Mouse (Mus musculus) spleen, adult 2 months (tissue): Measurements from ENCODE around the gene Cox20. TPM values are rescaled to one million over a fixed set of nuclear protein-coding genes. Genes with fewer than 3 reads are reported as not detected.

Experiments
- DNase-seq, 2 experiments: peaks; one replicate each; pipeline versions ENCODE4 v3.0.0 to v3.0.0-alpha.2; 2012 to 2021; ENCODE audit warnings: low spot score in 2 of 2, low read depth in 1 of 2
- H3K27ac ChIP-seq: fragments of 200-500 bp; 2 replicates; pipeline ENCODE4 v1.5.1; 2012; ENCODE audit warnings: low read length, inconsistent platforms; ENCODE audit not compliant: insufficient read depth
- H3K27me3 ChIP-seq: fragments of 200-500 bp; 2 replicates; pipeline ENCODE4 v1.6.1; 2012; ENCODE audit warnings: mild to moderate bottlenecking, moderate library complexity, low read length, inconsistent platforms; ENCODE audit not compliant: control insufficient read depth, insufficient read depth
- H3K36me3 ChIP-seq: fragments of 200-500 bp; 2 replicates; pipeline ENCODE4 v1.6.1; 2012; ENCODE audit warnings: mild to moderate bottlenecking, low read length, inconsistent platforms; ENCODE audit not compliant: control insufficient read depth, insufficient read depth
- H3K4me1 ChIP-seq: fragments of 200-500 bp; 2 replicates; pipeline ENCODE4 v1.6.1; 2011; ENCODE audit warnings: inconsistent platforms; ENCODE audit not compliant: control insufficient read depth, insufficient read depth, insufficient read length
- H3K4me3 ChIP-seq: fragments of 200-500 bp; 2 replicates; pipeline ENCODE4 v1.5.1; 2011; ENCODE audit warnings: mild to moderate bottlenecking, inconsistent platforms; ENCODE audit not compliant: insufficient read depth, insufficient read length; ENCODE audit errors: extremely low read depth
- CTCF ChIP-seq: fragments of 200-500 bp; IDR thresholded peaks from 2 replicates; pipeline ENCODE4 v1.5.1; 2011; ENCODE audit warnings: mild to moderate bottlenecking, inconsistent platforms; ENCODE audit not compliant: insufficient read depth, insufficient read length, insufficient replicate concordance; ENCODE audit errors: extremely low read depth
- POLR2A ChIP-seq: fragments of 200-500 bp; IDR thresholded peaks from 2 replicates; pipeline ENCODE4 v1.6.1; 2011; ENCODE audit warnings: low read depth, low read length, inconsistent platforms
- WGBS: fragments of 180-500 bp; shearing (Covaris S2); methylation state at CpG from one replicate; pipeline ENCODE4 v1.1.7; 2018; 5-methylcytosine and 5-hydroxymethylcytosine counted together
- polyA plus RNA-seq: library from polyadenylated mRNA; depleted of rRNA; stranded (reverse); fragments of >200 nt; gene quantifications from 2 replicates; pipeline ENCODE4 v1.2.3, GENCODE M21; 2012

The Cox20 gene
- polyA plus RNA-seq, 1 experiment: 4.2 TPM

GRCm38 (mm10) chr1:178329017-178329416 is 10.1 kb downstream of the Cox20 start:
- WGBS: 12% methylated on average over 5 of the region's 5 CpGs
- Histone ChIP-seq H3K4me3 (no peak overlapping the region), H3K27me3 (no peaks in the 10 kb centered on the region), H3K36me3 (peaks cover 45% of the 10 kb centered on the region), H3K27ac (no peak overlapping the region), H3K4me1 (0 out of 2 replicates have a peak, but pooled peaks cover 2% of the 10 kb centered on the region)
- no peak for TF ChIP-seq POLR2A
- no peak for TF ChIP-seq CTCF
- DNase-seq: no peak

GRCm38 (mm10) chr1:178329946-178330345 is 11.0 kb downstream of the Cox20 start:
- DNase-seq: no peak
- Histone ChIP-seq H3K27ac (no peak overlapping the region), H3K4me1 (peaks cover 2% of the 10 kb centered on the region; the same call in 1 of the 2 replicates), H3K4me3 (no peak overlapping the region; the same call in 1 of the 2 replicates), H3K27me3 (no peaks in the 10 kb centered on the region), H3K36me3 (peaks cover 47% of the 10 kb centered on the region)
- TF ChIP-seq CTCF: no peak
- no peak for TF ChIP-seq POLR2A
- 81% methylated on average over 6 of the region's 6 CpGs for WGBS

- Histone ChIP-seq H3K4me1 (peaks cover 4% of the 10 kb centered on the region; the same call in 1 of the 2 replicates), H3K36me3 (peaks cover 30% of the 10 kb centered on the region), H3K27ac (peak overlapping the region; percentile 55), H3K4me3 (peak overlapping the region; percentile 99), H3K27me3 (no peaks in the 10 kb centered on the region)
- peak in 1 of 2 experiments; percentile 36 for DNase-seq
- WGBS: under 1% methylated on average over 16 of the region's 16 CpGs
- TF ChIP-seq POLR2A: no peak
- TF ChIP-seq CTCF: no peak
Measured at GRCm38 (mm10) chr1:178335860-178336261, 16.9 kb downstream of the Cox20 start.

- Histone ChIP-seq H3K27me3 (no peaks in the 10 kb centered on the region), H3K36me3 (peaks cover 26% of the 10 kb centered on the region), H3K4me3 (peak overlapping the region; percentile 99), H3K4me1 (peaks cover 4% of the 10 kb centered on the region; the same call in 1 of the 2 replicates), H3K27ac (peak overlapping the region; percentile 100)
- WGBS: 1% methylated on average over 50 of the region's 53 CpGs
- no peak for TF ChIP-seq CTCF
- TF ChIP-seq POLR2A: no peak; the same call in 1 of the 2 replicates
- peak; percentile 79 to 95 for DNase-seq
Measured at GRCm38 (mm10) chr1:178336289-178336775, 17.4 kb downstream of the Cox20 start.

GRCm38 (mm10) chr1:178336777-178337481 is 18.0 kb downstream of the Cox20 start:
- Histone ChIP-seq H3K36me3 (peaks cover 22% of the 10 kb centered on the region), H3K27ac (peak overlapping the region; percentile 100), H3K4me1 (peaks cover 4% of the 10 kb centered on the region; the same call in 1 of the 2 replicates), H3K27me3 (no peaks in the 10 kb centered on the region), H3K4me3 (peak overlapping the region; percentile 99)
- peak; percentile 36 to 48 for DNase-seq
- no peak for TF ChIP-seq POLR2A
- TF ChIP-seq CTCF: no peak
- under 1% methylated on average over 89 of the region's 89 CpGs for WGBS

GRCm38 (mm10) chr1:178337551-178338317 is 18.8 kb downstream of the Cox20 start, which contains the start of gene Hnrnpu:
Gene Hnrnpu (minus strand): TSS chr1:178337797.
- H3K4me1 ChIP-seq: peaks cover 3% of the 10 kb centered on the region; the same call in 1 of the 2 replicates
- peak within 1 kb of the TSS; percentile 100 for H3K27ac ChIP-seq
- TF ChIP-seq POLR2A (peak; percentile 90), CTCF (no peak)
- H3K27me3 ChIP-seq: no peaks in the 10 kb centered on the region
- H3K36me3 ChIP-seq: peaks cover 16% of the 10 kb centered on the region
- peak; percentile 85 to 93 for DNase-seq
- peak within 1 kb of the TSS; percentile 99 for H3K4me3 ChIP-seq
- under 1% methylated on average over 72 of the region's 73 CpGs for WGBS
